Mouse (Mus musculus) thymus, adult 2 months (tissue): ENCODE measurements around the gene Zfp64.

Experiments
- CTCF ChIP-seq: fragments of 200-500 bp; IDR thresholded peaks from 2 replicates; pipeline ENCODE4 v1.5.1; 2012; ENCODE audit warnings: mild to moderate bottlenecking, control low read depth, low read length, moderate library complexity, borderline replicate concordance; ENCODE audit not compliant: control insufficient read depth, poor library complexity, insufficient read depth; ENCODE audit errors: extremely low read depth
- POLR2A ChIP-seq: fragments of 200-500 bp; IDR thresholded peaks from 2 replicates; pipeline ENCODE4 v1.6.1; 2012; ENCODE audit warnings: mild to moderate bottlenecking, low read length, control low read depth, moderate library complexity; ENCODE audit not compliant: control insufficient read depth, poor library complexity, insufficient read depth; ENCODE audit errors: extremely low read depth

DNA sequence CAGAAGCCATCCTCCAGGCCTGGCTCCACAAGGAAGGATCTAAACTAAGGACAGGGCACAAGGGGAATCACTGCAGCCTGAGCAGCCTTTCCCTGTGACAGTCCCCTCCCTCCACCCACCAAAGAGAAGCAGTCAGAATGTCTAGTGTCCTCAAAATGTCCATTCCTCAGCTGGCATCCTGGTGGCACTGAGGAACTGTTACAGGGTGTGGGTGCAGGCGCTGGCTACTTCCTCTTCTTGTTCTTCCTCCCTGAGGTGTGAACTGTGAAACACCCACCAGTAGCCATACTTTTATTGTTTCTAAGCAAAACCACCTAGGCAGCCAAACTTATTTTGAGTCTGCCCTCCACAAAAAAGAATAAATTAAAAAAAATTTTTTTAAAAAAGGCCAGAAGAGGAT, 72.4 kb downstream of the Zfp64 start:
- TF ChIP-seq CTCF = no peak
- TF ChIP-seq POLR2A = no peak
